Mouse (Mus musculus) layer of hippocampus, adult 11-12 months (tissue): ENCODE data around the gene Hoxd11.

Source experiments
- DNase-seq: peaks from one replicate; pipeline ENCODE4 v3.0.0; 2022; ENCODE audit warnings: low spot score

Gene Hoxd11

GRCm38 (mm10) chr2:74678891-74679595 lies at the start of gene Hoxd11:
TSS of gene Hoxd11 (plus strand) at chr2:74679557.
- no peak for DNase-seq

DNA sequence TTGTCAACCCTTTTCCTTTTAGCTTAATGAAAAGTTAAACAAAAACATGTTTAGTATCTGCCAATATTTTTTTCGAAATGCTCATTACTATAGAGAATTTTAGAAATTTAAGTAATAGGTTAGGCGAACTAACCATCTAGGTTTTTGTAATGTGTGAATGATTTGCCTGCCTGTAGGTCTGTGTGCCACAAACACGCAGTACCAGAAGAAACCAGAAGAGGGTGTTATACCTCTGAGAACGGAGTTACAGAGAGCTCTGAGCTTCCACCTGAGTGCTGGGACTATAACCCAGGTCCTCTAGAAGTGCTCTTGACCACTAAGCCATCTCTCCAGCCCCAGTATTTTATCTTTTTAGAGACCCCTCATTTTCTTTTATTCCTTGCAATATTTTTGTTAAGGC lies 43.9 kb upstream of the Hoxd11 start:
- DNase-seq, result no peak

DNA sequence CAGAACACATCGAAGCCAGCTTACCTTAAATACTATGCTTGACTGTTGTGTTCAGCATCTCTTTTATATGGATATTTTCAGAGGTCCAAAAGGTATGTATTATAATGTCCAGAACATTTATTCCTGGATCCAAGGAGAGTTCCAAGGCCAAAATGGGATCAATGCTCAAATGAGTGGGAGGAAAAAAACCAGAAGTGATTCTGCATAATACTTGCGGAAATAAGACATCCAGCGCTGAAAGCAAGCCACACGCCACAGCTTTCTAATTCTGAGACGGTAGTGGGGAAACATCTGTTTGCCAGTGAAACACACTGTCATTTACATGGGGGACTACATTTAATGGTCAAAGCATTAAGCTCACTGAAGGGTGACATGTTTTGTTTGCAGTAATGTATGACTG lies 36.9 kb upstream of the Hoxd11 start:
- DNase-seq, result no peak

GRCm38 (mm10) chr2:74645631-74646030 lies 33.7 kb upstream of the Hoxd11 start:
- DNase-seq, result no peak

- DNase-seq, result no peak
Observed at GRCm38 (mm10) chr2:74647082-74647864, 32.1 kb upstream of the Hoxd11 start.

DNA sequence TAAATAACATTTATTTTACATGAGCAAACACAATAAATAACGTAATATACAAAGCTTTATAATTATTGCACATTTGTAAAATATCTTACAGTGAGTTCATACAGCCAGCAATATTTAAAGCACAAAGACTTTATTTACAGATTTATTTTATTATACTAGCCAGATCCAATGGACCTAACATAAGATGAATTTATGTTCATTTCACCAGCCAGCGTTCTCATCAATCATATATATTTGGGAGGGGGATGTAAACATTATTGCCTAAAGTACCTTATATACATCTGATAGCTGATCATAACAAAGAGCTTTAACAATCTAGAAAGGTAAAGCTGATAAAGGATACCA lies 26.4 kb upstream of the Hoxd11 start:
- no peak for DNase-seq

DNA sequence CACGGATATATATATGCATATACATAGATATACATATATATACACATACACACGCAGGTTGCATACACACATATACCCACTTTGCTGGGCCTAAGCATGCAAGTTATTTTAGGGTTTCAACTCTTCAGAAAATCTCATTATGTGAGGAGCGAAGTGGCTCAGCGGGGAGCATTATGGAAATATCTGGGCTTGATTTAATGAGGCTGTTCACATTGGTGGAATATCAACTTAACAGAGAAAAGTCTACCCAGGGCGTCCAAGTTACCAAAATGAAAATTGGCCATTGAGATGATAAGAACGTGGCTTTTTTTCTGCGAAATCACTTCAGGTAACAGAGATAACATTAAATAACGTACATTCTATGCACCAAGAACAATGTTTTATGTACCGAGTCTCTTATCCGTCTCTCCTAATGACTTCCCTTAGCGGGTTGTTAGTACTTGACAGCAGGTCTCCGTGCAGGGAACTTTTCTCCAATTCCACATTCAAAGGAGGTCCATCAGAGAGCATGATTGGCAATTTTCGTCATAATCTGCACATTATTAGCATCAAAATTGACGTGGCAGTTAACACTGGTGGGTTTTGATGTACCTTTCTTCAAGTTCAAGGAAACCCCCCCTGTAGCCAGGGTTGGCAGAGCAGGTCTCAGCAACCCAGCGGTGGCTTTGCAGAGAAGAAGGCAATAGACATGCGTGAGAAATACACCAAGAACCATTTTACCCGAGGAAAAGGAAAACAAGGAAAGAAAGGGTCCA lies 25.4 kb upstream of the Hoxd11 start:
- no peak for DNase-seq

DNA sequence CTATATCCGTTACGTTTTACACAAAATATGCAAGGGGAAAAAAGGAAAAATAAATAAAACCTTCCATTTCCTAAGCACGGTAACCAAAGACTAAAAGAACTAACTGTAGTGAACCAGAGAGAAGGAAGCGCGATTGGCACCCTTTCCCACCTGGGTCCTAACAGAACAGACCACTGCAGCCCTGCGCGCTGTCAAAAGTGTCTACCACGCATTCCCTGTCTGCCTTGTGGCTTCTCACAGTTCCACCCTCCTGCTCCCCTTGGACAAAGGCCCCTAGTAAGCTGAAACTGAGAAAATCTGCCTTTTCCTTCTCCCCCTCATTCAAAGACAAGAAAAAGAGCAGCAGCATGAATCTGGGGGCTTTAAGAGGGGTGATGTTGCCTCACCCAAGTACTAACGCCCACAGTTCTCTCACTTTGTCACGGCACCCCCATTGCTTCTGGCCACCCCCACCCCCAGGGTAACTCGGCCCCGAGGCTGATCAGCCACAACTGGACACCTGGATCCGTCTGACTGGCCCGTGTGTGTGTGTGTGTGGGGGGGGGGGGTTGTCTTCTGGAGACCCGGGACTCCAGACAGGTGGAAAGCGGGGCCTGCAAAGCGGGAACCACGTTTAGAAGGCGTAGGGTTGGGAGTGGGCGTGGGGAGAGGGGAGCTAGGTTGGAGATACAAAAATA lies 24.5 kb upstream of the Hoxd11 start:
- no peak for DNase-seq

DNA sequence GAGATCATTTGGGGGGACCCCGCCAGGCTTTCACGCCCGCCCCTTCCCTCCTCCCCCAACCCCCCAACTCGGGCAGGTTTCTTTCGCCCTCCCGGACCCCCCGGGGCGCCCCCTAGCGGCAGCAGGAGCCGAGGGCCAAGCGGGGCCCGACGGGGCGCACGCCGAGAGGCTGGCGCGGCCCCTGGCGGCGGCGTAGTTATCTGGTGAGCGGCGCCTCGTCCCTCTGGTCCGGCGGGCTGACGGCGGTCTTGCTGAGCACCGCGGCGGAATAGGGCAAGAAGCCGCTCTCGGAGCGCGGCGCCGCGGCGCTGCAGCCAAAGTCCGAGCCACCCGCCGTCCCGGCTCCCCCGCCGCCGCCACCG lies 24.0 kb upstream of the Hoxd11 start:
- no peak for DNase-seq

- no peak for DNase-seq
Observed at GRCm38 (mm10) chr2:74655821-74656631, 23.3 kb upstream of the Hoxd11 start.

DNA sequence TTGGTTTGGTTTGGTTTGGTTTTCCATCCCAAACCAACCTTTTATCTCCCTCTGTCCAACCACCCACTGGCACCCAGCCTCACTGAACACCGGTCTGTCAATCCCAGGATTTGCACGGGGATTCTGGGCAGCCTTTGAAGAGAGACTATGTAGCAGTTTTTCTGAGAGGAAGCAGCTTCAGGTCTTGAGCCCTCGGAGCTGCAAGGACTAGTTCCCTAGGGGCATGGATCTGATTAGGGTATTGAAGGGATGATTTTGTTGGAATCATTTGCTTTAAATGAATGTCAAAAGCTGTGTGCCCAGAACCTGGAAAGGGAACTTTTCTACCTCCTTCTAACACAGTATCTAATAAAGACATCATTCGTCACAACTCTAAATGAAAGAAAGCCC lies 22.7 kb upstream of the Hoxd11 start:
- no peak for DNase-seq

DNA sequence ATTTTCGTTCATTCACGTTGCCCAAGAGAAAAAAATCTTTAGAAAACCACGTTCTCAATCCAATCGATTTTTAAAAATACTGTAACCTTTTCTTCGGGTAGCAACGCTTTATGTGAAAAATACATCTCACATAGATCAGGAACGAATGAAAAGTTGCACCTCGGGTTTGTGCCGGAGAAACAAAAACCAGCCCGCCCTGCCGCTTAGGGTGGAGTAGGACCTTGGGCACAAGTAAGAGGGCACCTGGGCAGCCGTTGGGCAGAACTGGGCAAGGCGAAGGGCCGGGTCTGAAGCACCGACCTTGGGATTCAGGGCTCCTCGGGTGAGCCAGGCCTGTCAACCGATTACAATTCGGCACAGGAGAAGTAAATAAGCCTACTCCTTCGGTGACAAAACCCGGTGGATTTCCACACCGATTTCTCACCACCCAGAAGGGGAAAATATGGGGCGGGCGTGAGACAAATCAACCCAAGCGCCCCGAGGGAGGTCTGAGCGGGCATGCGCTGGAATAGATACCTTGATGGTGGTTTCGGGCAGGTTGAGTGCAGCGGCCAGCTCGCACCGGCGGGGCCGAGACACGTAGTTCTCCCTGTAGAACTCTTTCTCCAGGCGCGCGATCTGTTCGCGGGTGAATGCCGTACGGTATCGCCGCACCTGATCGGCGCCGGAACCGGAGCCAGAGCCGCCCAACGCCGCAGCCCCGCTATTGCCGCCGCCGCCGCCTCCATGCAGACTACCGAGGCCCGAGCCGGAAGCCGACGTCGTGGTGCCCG lies 21.9 kb upstream of the Hoxd11 start:
- DNase-seq, result no peak

GRCm38 (mm10) chr2:74658024-74658666 lies 21.2 kb upstream of the Hoxd11 start:
- DNase-seq, result no peak

GRCm38 (mm10) chr2:74658667-74659371 lies 20.5 kb upstream of the Hoxd11 start:
- no peak for DNase-seq

DNA sequence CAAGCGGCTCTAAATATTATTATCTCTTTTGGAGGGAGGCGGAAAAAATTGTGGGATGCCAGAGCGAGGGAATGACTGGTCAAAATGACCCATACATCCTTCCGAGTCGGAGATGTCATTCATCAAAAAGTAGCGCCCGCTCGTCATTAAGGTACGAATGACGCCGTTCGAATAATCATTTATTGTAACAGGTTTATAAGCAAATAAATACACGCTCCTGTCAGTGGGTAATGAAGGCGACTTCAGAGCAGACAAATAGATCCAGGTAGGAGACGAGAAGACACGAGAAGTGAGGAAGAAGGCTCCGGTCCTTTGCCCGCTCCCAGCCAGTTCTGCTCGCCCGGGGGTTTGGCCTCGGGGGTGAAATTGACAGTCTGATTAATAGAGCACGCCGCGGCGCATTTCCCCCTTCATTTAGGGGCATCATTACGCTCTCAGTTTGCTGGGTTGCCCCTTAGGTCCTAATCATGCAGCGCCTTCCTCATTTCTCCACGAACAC lies 19.8 kb upstream of the Hoxd11 start, which contains the start of gene Evx2:
Gene Evx2 (minus strand): TSS at position 51 of the 499 bp plus-strand sequence.
- DNase-seq, result no peak

GRCm38 (mm10) chr2:74660421-74661375 lies 18.7 kb upstream of the Hoxd11 start:
- DNase-seq, result no peak

GRCm38 (mm10) chr2:74661685-74662084 lies 17.7 kb upstream of the Hoxd11 start:
- peak; percentile 23 for DNase-seq

DNA sequence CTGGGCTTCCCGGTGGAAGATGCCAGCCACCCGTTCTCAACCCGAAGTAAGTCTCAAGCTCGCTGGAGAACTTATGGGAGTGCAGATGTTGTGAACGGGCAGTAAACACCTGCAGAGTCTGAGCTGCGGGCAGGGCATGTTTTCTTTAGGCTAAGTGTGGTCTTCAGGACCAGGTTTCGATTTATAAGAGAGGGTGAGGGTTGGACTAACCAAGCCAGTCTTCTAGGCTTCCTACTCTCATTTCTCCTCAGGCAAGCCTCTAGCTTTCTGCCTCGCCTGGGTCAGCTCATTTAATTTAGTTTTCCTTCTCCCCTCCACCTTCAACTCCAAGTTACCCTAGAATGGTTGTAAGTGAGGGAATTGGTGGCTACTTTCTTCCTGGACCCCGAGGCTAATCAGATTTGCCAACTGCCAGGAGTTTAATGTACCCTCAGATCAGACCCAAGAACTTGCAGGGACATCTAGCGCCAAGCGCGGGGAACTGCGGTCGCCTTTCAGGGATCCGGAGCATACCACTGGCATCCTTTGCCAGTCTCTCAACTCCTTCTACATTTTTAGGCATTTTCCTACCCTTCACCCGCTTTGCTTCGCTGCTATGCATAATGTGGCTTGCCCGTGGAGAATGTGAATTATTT lies 15.9 kb upstream of the Hoxd11 start:
- peak; percentile 61 for DNase-seq
